Mouse (Mus musculus) embryonic facial prominence, embryonic 11.5 days (tissue): Measurements from ENCODE around the gene Ice2. TPM values are rescaled to one million over a fixed set of nuclear protein-coding genes. Genes with fewer than 3 reads are reported as not detected.

ENCODE experiments used
- ATAC-seq: fragments of 200-750 bp; cut with Nextera tagmentation; replicated peaks from 2 replicates; pipeline ENCODE4 v1.8.0; 2017; ENCODE audit warnings: low read depth; ENCODE audit not compliant: insufficient number of reproducible peaks, low FRiP score, low TSS enrichment
- DNase-seq: peaks from one replicate; pipeline ENCODE4 v3.0.0-alpha.2; 2015; ENCODE audit warnings: low spot score
- H3K27ac ChIP-seq: fragments of 300-500 bp; sonication (generic); replicated peaks from 2 replicates; pipeline ENCODE4 v1.5.1; 2014; ENCODE audit warnings: mild to moderate bottlenecking, low read depth, low read length, control low read depth
- H3K27me3 ChIP-seq: fragments of 300-500 bp; sonication (generic); 2 replicates; pipeline ENCODE4 v1.6.1; 2014; ENCODE audit warnings: mild to moderate bottlenecking, low read length, moderate library complexity, mixed read lengths; ENCODE audit not compliant: control insufficient read depth, insufficient read depth
- H3K36me3 ChIP-seq: fragments of 300-500 bp; sonication (generic); replicated peaks from 2 replicates; pipeline ENCODE4 v1.6.1; 2014; ENCODE audit warnings: low read depth, mild to moderate bottlenecking, low read length, moderate library complexity, mixed read lengths; ENCODE audit not compliant: control insufficient read depth, insufficient read depth
- H3K4me1 ChIP-seq: fragments of 300-500 bp; sonication (generic); 2 replicates; pipeline ENCODE4 v1.6.1; 2014; ENCODE audit warnings: low read length, mixed read lengths; ENCODE audit not compliant: control insufficient read depth, insufficient read depth
- H3K4me2 ChIP-seq: fragments of 300-500 bp; sonication (generic); 2 replicates; pipeline ENCODE4 v1.6.1; 2014; ENCODE audit warnings: low read depth, mild to moderate bottlenecking, control low read depth, low read length, moderate library complexity
- H3K4me3 ChIP-seq: fragments of 300-500 bp; sonication (generic); 2 replicates; pipeline ENCODE4 v1.5.1; 2014; ENCODE audit warnings: low read depth, low read length, control low read depth
- H3K9ac ChIP-seq: fragments of 300-500 bp; sonication (generic); replicated peaks from 2 replicates; pipeline ENCODE4 v1.6.1; 2014; ENCODE audit warnings: mild to moderate bottlenecking, control low read depth, low read length
- H3K9me3 ChIP-seq: fragments of 300-500 bp; sonication (generic); replicated peaks from 2 replicates; pipeline ENCODE4 v1.6.1; 2016; ENCODE audit warnings: mild to moderate bottlenecking, low read length, inconsistent platforms, mixed read lengths; ENCODE audit not compliant: control insufficient read depth
- WGBS: fragments of 180-500 bp; shearing (Covaris S2); extraction: QIAGEN DNeasy Blood & Tissue Kit; methylation state at CpG from one replicate; pipeline ENCODE4 v1.1.7; 2014; 5-methylcytosine and 5-hydroxymethylcytosine counted together
- polyA plus RNA-seq: library from polyadenylated mRNA; unstranded; fragments of >200 nt; fragmentation: Nextera tagmentation; extraction: Ambion mirVana; gene quantifications from 2 replicates; pipeline ENCODE4 v1.2.1, GENCODE M21; 2014

The Ice2 gene
- polyA plus RNA-seq, result 27.3 and 32.1 TPM in 2 replicates

- H3K9ac ChIP-seq, result peak within 1 kb of the TSS; percentile 97
- peak within 1 kb of the TSS; percentile 60 for H3K4me2 ChIP-seq
- no peaks in the 10 kb centered on the region for H3K4me1 ChIP-seq
- H3K27me3 ChIP-seq, result no peaks in the 10 kb centered on the region
- ATAC-seq (peak; percentile 86), DNase-seq (peak; percentile 86)
- WGBS, result under 1% methylated on average over 53 of the region's 53 CpGs
- H3K27ac ChIP-seq, result peak within 1 kb of the TSS; percentile 94
- H3K36me3 ChIP-seq, result no peaks in the 10 kb centered on the region
- H3K4me3 ChIP-seq, result peak within 1 kb of the TSS; percentile 73
- H3K9me3 ChIP-seq, result no peaks in the 10 kb centered on the region
Observed at GRCm38 (mm10) chr9:69397760-69398452, at the start of gene Ice2. Gene Ice2 (plus strand): TSS chr9:69397906.

- ATAC-seq, result no peak
- no peaks in the 10 kb centered on the region for H3K27me3 ChIP-seq
- H3K4me1 ChIP-seq, result peaks cover 2% of the 10 kb centered on the region; the same call in 1 of the 2 replicates
- no peaks in the 10 kb centered on the region for H3K36me3 ChIP-seq
- H3K27ac ChIP-seq, result no peak overlapping the region
- WGBS, result 87% methylated on average over 2 of the region's 2 CpGs
- H3K4me3 ChIP-seq, result no peak overlapping the region
- no peaks in the 10 kb centered on the region for H3K9me3 ChIP-seq
- H3K9ac ChIP-seq, result no peak overlapping the region
- H3K4me2 ChIP-seq, result no peak overlapping the region
- DNase-seq, result no peak
Observed at GRCm38 (mm10) chr9:69349537-69349936, 48.2 kb upstream of the Ice2 start.

- H3K9ac ChIP-seq, result no peak overlapping the region
- DNase-seq, result no peak
- no peaks in the 10 kb centered on the region for H3K9me3 ChIP-seq
- no peaks in the 10 kb centered on the region for H3K27me3 ChIP-seq
- H3K4me3 ChIP-seq, result no peak overlapping the region
- H3K36me3 ChIP-seq, result no peaks in the 10 kb centered on the region
- no peaks in the 10 kb centered on the region for H3K4me1 ChIP-seq
- no peak overlapping the region for H3K27ac ChIP-seq
- no peak for ATAC-seq
- no peak overlapping the region for H3K4me2 ChIP-seq
- WGBS, result 85% methylated on average over 6 of the region's 6 CpGs
Observed at GRCm38 (mm10) chr9:69354228-69354627, 43.5 kb upstream of the Ice2 start.

GRCm38 (mm10) chr9:69357834-69358233, 39.9 kb upstream of the Ice2 start:
- peak; percentile 77 for DNase-seq
- Histone ChIP-seq H3K27ac (no peak overlapping the region), H3K36me3 (no peaks in the 10 kb centered on the region), H3K4me2 (no peak overlapping the region), H3K27me3 (no peaks in the 10 kb centered on the region), H3K4me3 (no peak overlapping the region), H3K4me1 (no peaks in the 10 kb centered on the region), H3K9ac (no peak overlapping the region), H3K9me3 (no peaks in the 10 kb centered on the region)
- WGBS, result 35% methylated on average over 3 of the region's 3 CpGs
- no peak for ATAC-seq

GRCm38 (mm10) chr9:69358797-69359196, 38.9 kb upstream of the Ice2 start:
- Histone ChIP-seq H3K27me3 (no peaks in the 10 kb centered on the region), H3K4me3 (no peak overlapping the region), H3K9me3 (no peaks in the 10 kb centered on the region), H3K4me2 (no peak overlapping the region), H3K4me1 (no peaks in the 10 kb centered on the region), H3K36me3 (no peaks in the 10 kb centered on the region), H3K27ac (no peak overlapping the region), H3K9ac (no peak overlapping the region)
- 75% methylated on average over 6 of the region's 6 CpGs for WGBS
- DNase-seq, result no peak
- no peak for ATAC-seq

- no peaks in the 10 kb centered on the region for H3K9me3 ChIP-seq
- H3K9ac ChIP-seq, result no peak overlapping the region
- H3K4me2 ChIP-seq, result no peak overlapping the region
- H3K36me3 ChIP-seq, result no peaks in the 10 kb centered on the region
- no peak for DNase-seq
- ATAC-seq, result no peak
- no peaks in the 10 kb centered on the region for H3K4me1 ChIP-seq
- no peak overlapping the region for H3K4me3 ChIP-seq
- 92% methylated on average over 8 of the region's 8 CpGs for whole genome bisulfite sequencing
- H3K27me3 ChIP-seq, result no peaks in the 10 kb centered on the region
- H3K27ac ChIP-seq, result no peak overlapping the region
Observed at GRCm38 (mm10) chr9:69361951-69362445, 35.7 kb upstream of the Ice2 start.

- ATAC-seq (no peak), DNase-seq (no peak)
- H3K9ac ChIP-seq, result no peak overlapping the region
- WGBS, result 43% methylated on average over 4 of the region's 4 CpGs
- no peak overlapping the region for H3K4me3 ChIP-seq
- H3K27me3 ChIP-seq, result no peaks in the 10 kb centered on the region
- H3K36me3 ChIP-seq, result no peaks in the 10 kb centered on the region
- H3K27ac ChIP-seq, result no peak overlapping the region
- H3K4me2 ChIP-seq, result no peak overlapping the region
- no peaks in the 10 kb centered on the region for H3K4me1 ChIP-seq
- no peaks in the 10 kb centered on the region for H3K9me3 ChIP-seq
Observed at GRCm38 (mm10) chr9:69362766-69363165, 34.9 kb upstream of the Ice2 start.

GRCm38 (mm10) chr9:69364117-69364516, 33.6 kb upstream of the Ice2 start:
- no peaks in the 10 kb centered on the region for H3K27me3 ChIP-seq
- no peak overlapping the region for H3K4me2 ChIP-seq
- H3K27ac ChIP-seq, result no peak overlapping the region
- H3K4me3 ChIP-seq, result no peak overlapping the region
- no peak overlapping the region for H3K9ac ChIP-seq
- no peaks in the 10 kb centered on the region for H3K4me1 ChIP-seq
- ATAC-seq (no peak), DNase-seq (no peak)
- no peaks in the 10 kb centered on the region for H3K36me3 ChIP-seq
- 55% methylated on average over 16 of the region's 16 CpGs for WGBS
- H3K9me3 ChIP-seq, result no peaks in the 10 kb centered on the region
